Mouse (Mus musculus) gastrocnemius, postnatal 10 days (tissue): ENCODE data around the gene Cox14. TPM values are rescaled to one million over a fixed set of nuclear protein-coding genes. Genes with fewer than 3 reads are reported as not detected.
"Not testable (repeated sequence)": the region's sequence is repeated elsewhere in the genome, so short reads cannot be mapped to it uniquely, and the experiment has no call there.

Source experiments
- DNase-seq: peaks from one replicate; pipeline ENCODE4 v3.0.0; 2021; ENCODE audit warnings: mixed read lengths
- long read RNA-seq, 2 experiments: library from polyadenylated mRNA; stranded (forward); transcript quantifications; one replicate each; pipeline ENCODE4 v2.0.0; 2021
- total RNA-seq, 2 experiments: library from RNA; stranded (reverse); gene quantifications; 2 replicates each; pipeline ENCODE4 v1.2.3; 2021

The Cox14 gene
- 100 to 1,000 TPM; 162 to 182 TPM for total RNA-seq
- long read RNA-seq, experiment 1, transcript Cox14-201 (2 exons, 723 nt), result major isoform, 196 of 203 reads
- long read RNA-seq, experiment 1, partial matches to known transcripts, result 4 of 203 reads
- long read RNA-seq, experiment 1, other reads (novel, unspliced or antisense), result 3 of 203 reads
- long read RNA-seq, experiment 2, transcript Cox14-201 (2 exons, 723 nt), result major isoform, 199 of 213 reads
- long read RNA-seq, experiment 2, partial matches to known transcripts, result 10 of 213 reads
- long read RNA-seq, experiment 2, other reads (novel, unspliced or antisense), result 4 of 213 reads

DNA sequence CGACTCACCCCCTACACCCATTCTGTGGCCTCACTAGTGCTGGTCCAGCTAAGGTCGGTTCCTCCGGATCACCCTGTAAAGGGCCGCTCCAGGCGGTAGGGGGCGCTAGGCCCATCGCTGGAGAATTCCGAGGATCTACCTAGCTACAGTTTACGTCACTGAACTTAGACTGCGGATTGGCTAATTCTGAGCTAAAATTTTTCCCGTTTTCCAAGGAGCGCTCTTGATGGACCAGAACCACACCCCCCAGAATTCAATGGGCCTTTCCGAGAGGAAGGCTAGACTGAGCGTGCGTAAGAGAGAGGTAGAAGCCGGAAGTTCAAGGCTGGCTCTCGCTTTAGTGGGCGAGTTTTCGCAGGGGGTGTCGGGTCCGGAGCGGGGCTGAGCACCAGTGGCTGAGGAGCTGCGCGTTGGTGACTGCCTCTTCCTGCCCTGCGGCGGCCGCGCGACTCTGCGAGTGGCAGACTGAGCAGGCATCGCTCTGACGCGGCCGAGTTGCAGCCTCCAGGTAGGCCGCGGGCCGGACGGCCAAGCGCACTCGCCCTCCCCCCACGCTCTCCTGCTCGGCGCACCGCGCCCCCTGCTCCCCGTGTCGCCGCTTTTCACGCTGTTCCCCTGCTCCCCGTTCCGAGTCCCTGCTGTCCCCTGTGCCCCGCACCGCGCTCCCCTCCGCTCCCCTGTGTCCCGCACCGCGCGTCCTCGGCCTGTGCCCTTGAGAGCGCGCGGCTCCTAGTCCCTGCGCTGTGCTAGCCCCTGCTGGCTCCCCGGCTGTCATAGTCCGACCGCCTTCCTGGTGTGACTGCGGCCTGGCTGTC is at the start of gene Cox14:
Gene Cox14 (plus strand): TSS at position 278 of the 815 bp plus-strand sequence.
- DNase-seq, result peak; percentile 93

DNA sequence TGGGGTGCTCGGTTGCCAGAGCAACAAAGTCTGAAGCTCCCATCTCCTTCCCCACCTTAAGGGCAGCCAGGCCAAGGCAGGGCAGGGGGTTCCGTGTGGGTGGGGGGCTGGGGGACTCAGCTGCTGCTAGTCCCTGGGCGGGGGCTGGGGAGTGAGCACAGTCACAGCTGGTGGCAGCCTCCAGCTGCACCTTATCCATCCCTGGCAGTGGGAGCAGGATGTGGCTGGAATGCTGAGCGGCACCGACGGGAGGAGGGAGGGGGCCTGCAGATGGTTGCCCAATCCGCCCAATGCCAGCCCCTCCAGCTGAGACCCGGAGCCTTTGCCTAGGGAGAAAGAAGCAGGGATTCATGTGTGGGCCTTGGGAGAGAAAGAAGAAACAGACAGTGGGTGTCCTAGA is 48.3 kb upstream of the Cox14 start:
- no peak for DNase-seq

DNA sequence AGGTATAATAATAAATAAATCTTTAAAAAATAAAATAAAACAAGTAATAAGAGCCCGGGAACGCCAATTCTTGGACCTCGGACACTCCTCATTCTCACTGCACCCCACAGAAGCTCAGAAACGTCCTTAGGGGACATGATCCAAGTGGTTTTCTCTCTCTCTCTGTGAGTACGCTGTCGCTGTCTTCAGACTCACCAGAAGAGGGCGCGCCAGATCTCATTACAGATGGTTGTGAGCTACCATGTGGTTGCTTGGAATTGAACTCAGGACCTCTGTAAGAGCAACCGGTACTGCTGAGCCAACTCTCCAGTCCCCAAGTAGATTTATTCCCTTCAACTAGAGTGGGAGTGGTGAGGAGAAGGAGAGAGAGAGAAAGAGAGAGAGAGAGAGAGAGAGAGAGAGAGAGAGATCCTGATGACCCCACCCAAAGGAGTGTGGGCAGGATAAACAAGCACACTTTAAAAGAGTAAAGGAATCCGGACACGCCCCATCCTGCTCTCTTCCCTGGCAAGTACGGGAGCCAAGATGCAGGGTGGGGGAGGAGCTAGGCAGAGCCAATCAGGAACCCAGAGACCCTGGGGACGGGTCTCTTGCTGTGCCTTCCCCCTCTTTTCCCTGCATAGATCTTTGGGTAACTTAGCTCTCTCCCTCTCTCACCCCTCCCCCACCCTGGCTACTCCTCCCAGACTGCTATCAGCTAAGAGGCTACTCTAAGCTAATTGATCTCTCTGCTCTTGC is 47.2 kb upstream of the Cox14 start:
- no peak for DNase-seq

DNA sequence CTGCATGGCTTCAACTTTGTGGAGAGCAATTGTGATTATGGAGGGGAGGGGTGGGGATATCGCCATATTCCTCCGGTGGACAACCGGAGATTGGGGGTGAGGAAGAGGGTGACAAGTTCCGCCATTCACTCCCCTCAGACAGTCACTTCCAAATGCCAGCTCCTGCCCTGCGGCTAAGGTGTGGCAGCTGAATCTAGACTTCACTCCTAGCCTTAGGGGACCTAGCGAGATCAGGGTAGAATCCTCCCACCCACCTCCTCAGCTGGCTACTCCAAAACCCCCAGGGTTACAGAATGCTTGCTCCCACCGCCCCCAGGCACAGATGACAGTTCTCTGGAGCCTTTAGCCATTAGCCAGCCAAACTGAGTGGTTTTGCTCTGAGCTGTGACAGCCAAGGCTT is 46.4 kb upstream of the Cox14 start:
- no peak for DNase-seq

DNA sequence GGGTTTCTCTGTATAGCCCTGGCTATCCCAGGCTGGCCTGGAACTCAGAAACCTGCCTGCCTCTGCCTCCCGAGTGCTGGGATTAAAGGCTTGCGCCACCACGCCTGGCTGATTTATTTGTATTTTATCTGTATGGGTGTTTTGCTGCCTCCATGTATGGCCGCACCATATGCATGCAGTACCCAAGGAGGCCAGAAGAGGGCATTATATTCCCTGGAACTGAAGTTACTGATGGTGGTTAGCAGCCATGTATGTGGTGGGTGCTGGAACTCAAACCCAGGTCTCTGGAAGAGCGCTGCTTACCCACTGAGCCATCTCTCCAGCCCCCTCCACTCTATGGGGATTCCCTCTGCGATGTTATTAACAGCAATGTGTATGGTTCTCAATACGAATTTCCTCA is 42.5 kb upstream of the Cox14 start:
- DNase-seq, result no peak

DNA sequence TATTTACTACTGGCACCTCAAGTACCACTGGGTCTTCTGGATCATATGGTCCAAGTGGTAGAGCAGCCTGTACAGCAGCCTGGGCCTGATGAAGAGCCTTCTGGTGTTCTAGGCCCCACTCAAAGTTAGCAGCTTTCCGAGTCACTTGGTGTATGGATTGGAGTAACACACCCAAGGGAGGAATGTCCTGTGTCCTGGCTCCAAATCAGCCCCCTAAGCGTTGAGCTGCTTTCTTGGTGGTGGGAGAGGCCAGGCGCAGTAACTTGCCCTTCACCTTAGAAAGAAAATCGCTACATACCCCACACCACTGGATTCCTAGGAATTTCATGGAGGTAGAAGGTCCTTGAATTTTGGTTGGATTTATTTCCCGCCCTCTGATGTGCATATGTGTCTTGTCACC is 41.3 kb upstream of the Cox14 start:
- DNase-seq, result no peak

DNA sequence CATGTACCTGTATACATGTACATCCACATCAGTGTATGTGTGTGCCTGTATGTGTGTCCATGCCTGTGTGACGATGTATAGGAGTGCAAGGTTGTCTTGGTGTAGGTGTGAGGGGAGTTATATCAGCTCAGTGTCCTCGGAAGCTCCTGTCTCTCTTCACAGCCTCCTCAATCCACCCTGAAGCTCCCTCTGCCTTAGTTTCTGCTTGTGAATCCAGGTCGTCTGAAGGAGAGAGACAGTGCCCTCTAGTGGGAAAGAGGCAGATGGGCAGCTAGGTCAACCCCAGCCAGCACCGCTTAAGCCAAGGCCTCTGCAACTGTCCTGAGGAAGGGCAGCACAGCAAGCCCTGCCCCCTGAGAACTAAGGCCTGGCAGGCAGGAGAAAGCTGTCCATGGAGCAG is 36.7 kb upstream of the Cox14 start:
- DNase-seq, result peak; percentile 43

DNA sequence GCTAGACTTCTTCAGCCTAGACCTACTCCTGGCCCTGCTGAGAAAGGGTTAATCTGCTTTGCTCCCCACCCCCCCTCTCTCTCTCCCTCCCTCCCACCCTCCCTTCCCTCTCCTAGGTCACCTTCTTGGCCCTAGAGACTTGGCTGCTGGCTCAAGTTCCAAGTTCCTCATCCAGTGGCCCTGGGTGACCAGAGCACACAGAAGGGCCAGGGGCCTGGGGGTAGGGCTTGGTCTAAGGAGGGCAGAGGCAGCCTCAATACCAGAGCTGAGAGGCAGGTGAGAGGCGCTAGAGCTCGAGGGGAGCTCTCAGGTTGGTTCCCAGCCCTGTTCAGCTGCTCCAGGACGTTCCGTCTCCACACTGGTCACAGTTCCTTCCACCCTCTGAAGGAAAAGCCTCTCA is 34.5 kb upstream of the Cox14 start:
- DNase-seq, result no peak

DNA sequence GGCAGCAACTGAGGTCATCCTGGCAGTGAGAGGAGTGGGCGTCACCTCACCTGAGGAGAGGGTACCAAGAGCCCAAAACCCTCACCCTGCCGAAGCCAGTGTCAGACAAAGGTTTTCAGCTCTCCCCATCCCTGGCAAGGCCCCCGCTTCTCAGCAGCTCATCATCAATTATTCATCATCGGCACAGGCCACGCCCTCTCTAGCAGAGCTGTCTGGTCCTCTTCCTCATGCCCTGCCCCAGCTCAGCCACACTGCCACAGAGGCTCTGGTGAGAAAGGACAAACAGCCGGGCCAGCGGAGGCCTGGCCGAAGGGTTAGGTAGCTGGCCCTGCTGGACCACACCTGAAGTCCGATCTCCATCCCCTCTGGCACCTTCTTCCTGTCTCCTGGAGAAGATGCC is 33.4 kb upstream of the Cox14 start:
- no peak for DNase-seq

DNA sequence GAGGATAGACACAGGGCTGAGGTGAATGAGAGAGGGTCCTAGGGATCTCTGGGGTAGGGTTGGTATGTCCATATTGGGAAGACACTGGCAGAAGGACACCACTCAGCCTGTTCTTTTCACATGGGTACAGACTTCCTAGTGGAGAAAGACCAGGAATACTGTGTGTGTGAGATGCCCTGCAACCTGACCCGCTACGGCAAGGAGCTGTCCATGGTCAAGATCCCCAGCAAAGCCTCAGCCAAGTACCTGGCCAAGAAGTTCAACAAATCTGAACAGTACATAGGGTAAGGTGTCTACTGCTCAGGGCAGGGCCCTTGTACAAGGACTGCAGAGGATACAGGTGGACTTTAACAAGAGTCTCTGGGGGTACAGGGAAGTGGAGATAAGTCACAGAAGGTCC is 28.1 kb upstream of the Cox14 start:
- DNase-seq, result no peak

DNA sequence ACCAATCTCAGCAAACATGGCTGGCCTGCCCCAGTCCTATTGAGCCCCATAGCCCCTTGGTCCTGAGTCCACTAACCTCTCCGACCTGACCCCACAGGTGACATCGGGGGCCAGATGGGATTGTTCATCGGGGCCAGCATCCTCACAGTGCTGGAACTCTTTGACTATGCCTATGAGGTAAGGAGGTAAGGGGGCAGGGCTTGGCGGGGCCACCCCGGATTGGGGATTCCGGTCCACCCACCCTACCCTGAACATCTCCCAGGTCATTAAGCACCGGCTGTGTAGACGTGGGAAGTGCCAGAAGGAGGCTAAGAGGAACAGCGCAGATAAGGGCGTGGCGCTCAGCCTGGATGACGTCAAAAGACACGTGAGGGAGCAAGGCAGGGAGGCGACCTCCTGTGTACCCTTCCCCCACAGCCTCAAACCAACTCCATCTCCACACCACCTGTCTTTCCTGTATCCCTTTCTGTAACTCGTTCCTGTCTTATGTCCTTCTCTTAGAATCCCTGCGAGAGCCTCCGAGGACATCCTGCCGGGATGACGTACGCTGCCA is 26.8 kb upstream of the Cox14 start:
- no peak for DNase-seq

DNA sequence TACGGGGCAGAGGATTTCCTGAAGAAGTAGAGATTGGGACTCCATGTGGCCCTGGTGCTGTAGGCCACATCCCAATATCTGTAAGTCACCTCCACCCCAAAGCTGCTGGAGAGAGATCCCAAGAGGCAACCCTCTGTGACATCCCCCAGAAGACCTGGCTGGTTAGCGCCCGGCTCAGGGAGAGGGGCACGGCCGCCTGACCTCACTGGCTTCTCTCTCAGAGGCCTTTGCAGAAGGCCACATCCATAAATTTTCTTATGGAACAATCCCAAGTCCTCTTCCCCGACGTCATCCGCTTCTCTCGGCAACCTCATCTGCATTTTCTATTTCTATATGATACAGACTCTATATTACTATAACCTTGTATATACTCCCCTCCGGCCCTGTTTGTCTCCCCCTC is 25.7 kb upstream of the Cox14 start:
- DNase-seq, result no peak

DNA sequence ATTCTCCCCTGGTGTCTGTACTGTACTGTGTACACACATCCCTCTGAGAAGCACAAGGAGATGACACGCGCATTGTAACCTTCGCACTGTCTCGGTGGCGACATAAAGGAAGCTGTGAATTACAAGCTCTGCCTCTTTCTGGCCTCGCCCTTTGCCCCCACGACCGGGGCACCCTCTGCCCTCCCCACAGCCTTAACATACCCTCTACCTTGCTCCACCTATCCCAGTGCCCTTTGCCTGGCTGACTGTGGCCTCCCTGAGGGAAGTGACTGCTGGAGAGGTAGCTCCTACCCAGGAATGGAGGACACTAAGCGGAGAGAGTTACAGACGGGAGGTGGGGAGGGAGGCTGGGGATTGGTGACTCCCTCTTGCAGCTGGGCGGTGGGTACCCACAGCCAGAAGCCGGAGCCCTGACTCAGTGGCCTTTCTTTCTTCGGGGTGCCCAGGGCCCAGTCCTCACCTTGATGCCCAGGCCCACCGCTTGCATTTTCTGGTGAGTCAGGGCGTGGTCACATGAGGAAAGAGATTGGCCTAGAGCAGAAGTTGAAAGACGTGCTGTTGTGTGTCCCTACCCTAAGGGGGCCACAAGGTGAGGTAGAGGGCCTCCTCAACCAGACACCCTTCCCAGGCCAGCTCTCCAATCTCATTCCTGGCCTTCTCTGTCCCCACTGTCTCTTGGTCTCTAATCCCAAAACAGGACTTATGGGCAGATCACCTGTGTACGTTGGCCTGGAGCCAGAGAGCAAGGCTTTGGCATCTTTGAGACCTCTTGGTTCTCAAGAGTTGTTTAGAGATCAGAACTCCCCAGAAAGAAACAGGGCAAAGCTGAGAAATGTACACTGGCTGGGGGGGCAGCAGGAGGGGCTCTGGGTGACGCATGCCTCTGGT is 25.0 kb upstream of the Cox14 start:
- DNase-seq, result no peak

DNA sequence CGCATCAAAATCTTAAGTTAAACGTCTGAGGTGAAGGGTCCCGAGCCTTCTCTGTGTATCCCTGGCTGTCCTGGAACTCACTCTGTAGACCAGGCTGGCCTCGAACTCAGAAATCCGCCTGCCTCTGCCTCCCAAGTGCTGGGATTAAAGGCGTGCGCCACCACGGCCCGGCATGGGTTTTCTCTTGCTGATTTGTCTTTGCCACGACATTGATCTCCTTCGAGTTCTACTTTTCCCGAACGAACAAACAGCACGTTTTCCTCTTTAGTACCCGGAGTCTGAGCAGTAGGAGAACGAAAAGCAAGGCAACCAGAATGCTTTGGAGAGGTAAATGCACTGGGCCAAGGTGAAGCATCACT is 23.8 kb upstream of the Cox14 start:
- not testable (repeated sequence) for DNase-seq

DNA sequence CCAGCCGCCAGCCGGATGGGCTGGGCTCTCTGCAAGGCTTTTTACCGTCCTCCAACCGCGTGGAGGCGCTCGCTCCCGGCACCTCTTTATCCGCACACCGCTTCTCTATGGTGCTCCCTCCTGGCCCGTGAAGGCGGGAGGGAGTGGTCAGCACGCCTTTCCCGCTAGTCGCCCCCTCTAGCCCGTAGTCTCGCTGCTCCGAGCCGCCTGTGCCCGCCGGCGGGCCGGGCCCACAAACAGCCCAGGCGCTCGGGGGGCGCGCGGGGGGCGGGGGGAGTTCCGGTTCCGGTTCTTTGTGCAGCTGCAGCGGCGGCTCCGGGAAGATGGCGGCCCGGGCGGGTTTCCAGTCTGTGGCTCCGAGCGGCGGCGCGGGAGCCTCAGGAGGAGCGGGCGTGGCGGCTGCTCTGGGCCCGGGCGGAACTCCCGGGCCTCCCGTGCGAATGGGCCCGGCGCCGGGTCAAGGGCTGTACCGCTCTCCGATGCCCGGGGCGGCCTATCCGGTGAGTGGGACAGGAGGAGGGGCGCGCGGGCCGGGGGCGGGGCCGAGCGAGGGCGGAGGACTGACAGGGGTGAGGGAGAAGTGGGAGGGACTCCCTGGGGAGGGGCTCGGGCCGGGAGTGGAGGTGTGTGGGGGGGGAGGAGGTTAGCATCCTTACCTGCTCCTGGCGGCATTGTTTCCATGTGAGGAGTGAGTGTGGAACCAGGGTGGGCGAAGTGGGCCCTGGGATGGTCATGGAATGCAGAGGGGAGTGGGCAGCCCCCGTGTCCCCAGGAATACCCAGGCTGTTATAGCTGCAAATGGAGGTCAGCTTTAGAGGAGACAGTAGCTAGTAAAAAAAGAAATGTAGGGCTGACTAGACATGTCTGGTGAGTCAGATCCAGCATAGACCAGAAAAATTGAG is 23.2 kb upstream of the Cox14 start, which contains the start of gene Smarcd1:
Gene Smarcd1 (plus strand): TSS at position 131 of the 902 bp plus-strand sequence.
- peak; percentile 97 for DNase-seq

DNA sequence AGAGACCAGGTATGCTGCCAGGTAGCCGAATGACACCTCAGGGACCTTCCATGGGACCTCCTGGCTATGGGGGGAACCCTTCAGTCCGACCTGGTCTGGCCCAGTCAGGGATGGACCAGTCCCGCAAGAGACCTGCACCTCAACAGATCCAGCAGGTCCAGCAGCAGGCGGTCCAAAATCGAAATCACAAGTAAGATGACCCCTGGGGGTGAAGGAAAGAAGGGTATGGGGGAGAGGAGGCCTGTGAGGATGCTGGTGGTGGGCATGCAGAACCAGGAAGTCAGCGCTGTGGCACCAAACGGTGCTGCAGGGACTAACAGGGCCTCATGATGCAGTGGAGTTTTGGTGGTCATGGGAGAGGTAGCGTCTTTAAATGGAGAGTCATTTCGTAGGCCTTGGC is 22.3 kb upstream of the Cox14 start:
- no peak for DNase-seq

DNA sequence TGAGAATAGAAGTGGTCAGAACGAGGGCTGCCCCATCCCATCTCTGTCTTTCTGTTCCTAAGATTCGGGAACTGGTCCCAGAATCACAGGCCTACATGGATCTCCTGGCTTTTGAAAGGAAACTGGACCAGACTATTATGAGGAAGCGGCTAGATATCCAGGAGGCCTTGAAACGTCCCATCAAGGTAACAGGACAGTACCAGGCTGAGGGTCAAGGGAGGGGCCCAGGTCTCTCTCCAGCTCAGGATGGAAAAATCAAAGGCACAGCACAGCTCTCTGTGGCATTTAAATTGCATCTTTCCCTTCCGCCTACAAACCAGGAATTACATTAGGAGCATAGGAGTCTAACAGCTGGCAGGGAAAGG is 21.8 kb upstream of the Cox14 start:
- no peak for DNase-seq

DNA sequence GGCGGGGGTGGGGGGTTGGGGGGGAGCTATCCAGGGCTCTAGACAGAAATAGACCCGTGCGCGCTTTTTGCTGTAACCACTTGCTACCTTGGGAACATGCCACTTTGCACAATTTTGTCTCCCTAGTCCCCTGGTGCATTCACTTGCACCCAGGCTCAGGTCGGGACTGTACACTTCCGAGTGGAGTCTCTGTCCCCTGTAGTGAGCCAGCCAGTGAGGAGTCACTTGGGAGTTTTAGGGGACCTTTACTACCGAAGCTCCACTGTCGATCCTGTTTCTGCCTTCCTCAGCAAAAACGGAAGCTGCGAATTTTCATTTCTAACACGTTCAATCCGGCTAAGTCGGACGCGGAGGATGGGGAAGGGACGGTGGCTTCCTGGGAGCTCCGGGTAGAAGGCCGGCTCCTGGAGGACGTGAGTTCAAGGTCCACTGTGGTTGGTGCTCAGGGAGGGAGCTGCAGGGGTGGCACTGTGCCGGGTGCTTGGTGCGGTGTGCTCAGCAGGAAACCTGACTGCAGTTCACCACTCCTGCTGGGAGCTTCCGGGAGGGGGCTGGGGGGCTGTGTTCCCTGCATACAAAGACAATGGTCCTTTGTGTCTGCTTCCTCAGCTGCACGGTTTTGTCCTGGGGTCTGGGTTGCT is 21.3 kb upstream of the Cox14 start:
- no peak for DNase-seq

DNA sequence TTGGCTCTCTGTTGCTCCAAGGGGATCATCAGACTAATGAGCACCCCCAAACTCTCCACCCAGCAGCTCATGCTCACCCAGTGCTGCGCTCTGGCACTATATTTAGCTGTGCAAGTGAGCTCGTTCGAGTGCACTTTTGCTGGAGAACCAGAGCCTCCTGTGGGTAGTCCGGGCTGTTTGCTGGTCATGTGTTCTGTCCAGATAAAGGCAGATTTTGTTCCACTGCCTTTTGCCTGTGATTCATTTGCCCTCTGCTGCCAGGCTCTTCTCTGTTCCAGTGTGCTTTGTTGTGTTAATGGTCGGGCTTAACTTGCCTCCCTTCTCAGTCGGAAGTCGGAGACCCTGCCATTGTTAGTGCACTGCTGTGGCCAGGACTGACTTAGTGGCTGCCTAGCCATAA is 20.5 kb upstream of the Cox14 start:
- no peak for DNase-seq

DNA sequence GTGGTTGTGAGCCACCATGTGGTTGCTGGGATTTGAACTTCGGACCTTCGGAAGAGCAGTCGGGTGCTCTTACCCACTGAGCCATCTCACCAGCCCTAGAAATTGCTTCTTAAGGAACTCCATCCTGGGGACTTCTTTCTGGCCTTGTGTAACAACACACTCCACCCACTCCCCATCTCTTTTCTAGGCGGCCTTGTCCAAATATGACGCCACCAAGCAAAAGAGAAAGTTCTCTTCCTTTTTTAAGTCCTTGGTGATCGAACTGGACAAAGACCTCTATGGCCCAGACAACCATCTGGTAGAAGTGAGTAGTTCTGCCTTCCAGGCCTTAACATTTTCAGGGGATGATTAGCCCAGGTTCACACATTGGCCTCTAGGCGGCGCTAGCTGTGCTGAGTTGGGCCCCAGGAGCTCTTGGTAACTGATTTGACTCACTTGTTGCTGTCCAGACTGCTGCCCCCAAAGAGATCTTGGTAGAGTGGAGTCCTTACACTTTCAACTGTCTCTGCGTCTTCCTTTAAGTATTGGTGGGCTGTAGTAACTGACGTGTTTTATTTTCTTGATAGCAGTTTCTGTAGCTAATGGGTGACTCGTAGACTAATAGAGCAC is 19.9 kb upstream of the Cox14 start, which contains the start of gene Gm17349:
Gene Gm17349 (minus strand): TSS at position 51 of the 609 bp plus-strand sequence.
- DNase-seq, result peak; percentile 70
